Mouse (Mus musculus) ES-E14 (cell line): Measurements from ENCODE around the gene Iqcc.

ENCODE experiments used
- CHD2 ChIP-seq: IDR thresholded peaks from 2 replicates; pipeline ENCODE4 v1.6.1; 2014; ENCODE audit warnings: mild to moderate bottlenecking, low read depth, low read length, inconsistent platforms
- HCFC1 ChIP-seq: IDR thresholded peaks from 2 replicates; pipeline ENCODE4 v1.6.1; 2012; ENCODE audit warnings: low read length, inconsistent platforms, borderline replicate concordance; ENCODE audit not compliant: insufficient read depth
- ZC3H11A ChIP-seq: IDR thresholded peaks from 2 replicates; pipeline ENCODE4 v1.6.1; 2012; ENCODE audit warnings: low read depth, mild to moderate bottlenecking, inconsistent platforms, low read length, borderline replicate concordance

GRCm38 (mm10) chr4:129610472-129610871, 8.4 kb downstream of the Iqcc start:
- TF ChIP-seq HCFC1 (no peak), ZC3H11A (no peak), CHD2 (no peak)
